Mouse (Mus musculus) brain, adult 2 months (tissue): ENCODE measurements at regions not wholly inside any gene's neighbourhood (a gene's known extent, or its start where the extent isn't known, plus 50 kb on each side); places are given as distances from the start of the nearest gene placed in this dataset.

Experiments used
- DNase-seq: peaks from one replicate; pipeline ENCODE4 v3.0.0; 2011; ENCODE audit warnings: low read depth, low spot score

GRCm38 (mm10) chr12:95937705-95938104 lies 245.7 kb downstream of the Flrt2 start:
- no peak for DNase-seq

GRCm38 (mm10) chr12:95940465-95941012 lies 248.5 kb downstream of the Flrt2 start:
- no peak for DNase-seq

GRCm38 (mm10) chr12:95959786-95960504 lies 267.9 kb downstream of the Flrt2 start:
- no peak for DNase-seq

GRCm38 (mm10) chr12:95960505-95960871 lies 268.5 kb downstream of the Flrt2 start:
- peak; percentile 37 for DNase-seq

- no peak for DNase-seq
Observed at GRCm38 (mm10) chr12:95962817-95963216, 270.8 kb downstream of the Flrt2 start.

- no peak for DNase-seq
Observed at GRCm38 (mm10) chr12:95988669-95989288, 296.8 kb downstream of the Flrt2 start.

- DNase-seq, result no peak
Observed at GRCm38 (mm10) chr12:95994963-95995362, 302.9 kb downstream of the Flrt2 start.

- peak; percentile 1 for DNase-seq
Observed at GRCm38 (mm10) chr12:96030180-96030579, 338.2 kb downstream of the Flrt2 start.

GRCm38 (mm10) chr12:96075365-96075764 lies 383.3 kb downstream of the Flrt2 start:
- DNase-seq, result no peak

GRCm38 (mm10) chr12:96090995-96091394 lies 399.0 kb downstream of the Flrt2 start:
- DNase-seq, result no peak

GRCm38 (mm10) chr12:96106254-96106653 lies 414.2 kb downstream of the Flrt2 start:
- no peak for DNase-seq

GRCm38 (mm10) chr12:96114727-96115379 lies 422.8 kb downstream of the Flrt2 start:
- no peak for DNase-seq

GRCm38 (mm10) chr12:96117553-96117952 lies 425.5 kb downstream of the Flrt2 start:
- DNase-seq, result no peak

GRCm38 (mm10) chr12:96124156-96124931 lies 432.3 kb downstream of the Flrt2 start:
- DNase-seq, result no peak

- peak; percentile 3 for DNase-seq
Observed at GRCm38 (mm10) chr12:96129870-96130454, 437.9 kb downstream of the Flrt2 start.

GRCm38 (mm10) chr12:96130796-96131512 lies 438.9 kb downstream of the Flrt2 start:
- no peak for DNase-seq

GRCm38 (mm10) chr12:96134136-96134535 lies 442.1 kb downstream of the Flrt2 start:
- no peak for DNase-seq

GRCm38 (mm10) chr12:96141748-96142147 lies 449.7 kb downstream of the Flrt2 start:
- peak; percentile 3 for DNase-seq

GRCm38 (mm10) chr12:96154095-96154494 lies 462.1 kb downstream of the Flrt2 start:
- no peak for DNase-seq

GRCm38 (mm10) chr12:96167551-96167950 lies 475.5 kb downstream of the Flrt2 start:
- peak; percentile 25 for DNase-seq

GRCm38 (mm10) chr12:96198928-96199327 lies 506.9 kb downstream of the Flrt2 start:
- DNase-seq, result no peak
